Mouse (Mus musculus): ENCODE data around the gene Dcp1b.

DNA sequence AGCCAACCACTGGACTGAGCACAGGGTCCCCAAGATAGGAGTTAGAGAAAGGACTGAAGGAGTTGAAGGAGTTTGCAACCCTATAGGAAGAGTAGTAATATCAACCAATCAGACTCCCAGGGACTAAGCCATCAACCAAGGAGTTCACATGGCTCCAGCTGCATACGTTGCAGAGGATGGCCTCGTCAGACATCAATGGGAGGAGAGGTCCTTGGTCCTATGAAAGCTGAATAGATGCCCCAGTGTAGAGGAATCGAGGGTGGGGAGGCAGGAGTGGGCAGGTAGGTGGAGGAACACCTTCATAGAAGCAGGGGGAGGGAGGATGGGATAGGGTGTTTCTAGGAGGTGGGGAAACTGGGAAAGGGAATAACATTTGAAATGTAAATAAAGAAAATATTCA lies 29.9 kb downstream of the Dcp1b start:
- TF ChIP-seq CTCF (IDR thresholded peaks at IDR 0.05; ENCODE audit: control insufficient read depth, insufficient read depth, insufficient read length) = no peak
- TF ChIP-seq MAX (IDR thresholded peaks at IDR 0.05) = no peak
- no peak for TF ChIP-seq CEBPB (IDR thresholded peaks at IDR 0.05; ENCODE audit: low read depth)
